ENCODE assay signal across 8 mouse cellular contexts in genomic region chr11:21999396-22000315, GRCm38 (mm10). TPM values are rescaled to one million over a fixed set of nuclear protein-coding genes. Genes with fewer than 3 reads are reported as not detected.
A peak's percentile ranks its signal among the peaks of the same experiment; 100 is the strongest.
DNase-seq lines count a peak whose midpoint lies in the region; ATAC-seq and TF ChIP-seq lines count a peak whose summit lies in the region.

No protein-coding gene starts in this region.

- ATAC-seq in forebrain, embryonic 13.5 days = no peak
- ATAC-seq in midbrain, embryonic 16.5 days = no peak
- no peak for ATAC-seq in kidney, embryonic 14.5 days (ENCODE audit: low FRiP score, low TSS enrichment)

- H3K4me3 ChIP-seq in gastrocnemius, adult 2 months = no peak overlapping the region
- H3K4me3 ChIP-seq in lung, adult 2 months (replicated peaks; ENCODE audit: extremely low read depth, low read depth, low read length) = no peak overlapping the region
- H3K4me3 ChIP-seq in forebrain, embryonic 13.5 days = peak overlapping the region; percentile 75
- H3K4me3 ChIP-seq in midbrain, embryonic 16.5 days (ENCODE audit: low read depth, low read length) = peak overlapping the region; percentile 49
- H3K4me3 ChIP-seq in kidney, embryonic 14.5 days (ENCODE audit: low read length) = no peak overlapping the region

- peak; percentile 21 for DNase-seq in gastrocnemius, adult 2 months
- DNase-seq in gastrocnemius, adult 18-20 months (ENCODE audit: low spot score) = no peak
- peak; percentile 12 for DNase-seq in lung, adult 2 months
- no peak for DNase-seq in lung, postnatal 36 days
- DNase-seq in spleen, adult 12 weeks (ENCODE audit: low spot score) = no peak

- no peaks in the 10 kb centered on the region for H3K9me3 ChIP-seq in forebrain, embryonic 13.5 days (replicated peaks)
- H3K9me3 ChIP-seq in midbrain, embryonic 16.5 days (replicated peaks; ENCODE audit: control insufficient read depth, low read length, poor library complexity, severe bottlenecking) = no peaks in the 10 kb centered on the region
- no peaks in the 10 kb centered on the region for H3K9me3 ChIP-seq in kidney, embryonic 14.5 days (ENCODE audit: control insufficient read depth, low read length)

- 28% methylated on average over 31 of the region's 31 CpGs for WGBS in lung, adult 2 months
- 6% methylated on average over 31 of the region's 31 CpGs for WGBS in forebrain, embryonic 13.5 days
- 11% methylated on average over 31 of the region's 31 CpGs for WGBS in midbrain, embryonic 16.5 days
- WGBS in kidney, embryonic 14.5 days = 5% methylated on average over 31 of the region's 31 CpGs

- intact Hi-C loops in gastrocnemius, adult 2 months (cut with DNase I) = loop anchor here (5.0 kb wide), 1 partner anchor 208 kb away; no protein-coding TSS in a partner anchor

- no peak for TF ChIP-seq POLR2A in lung, adult 2 months (IDR thresholded peaks at IDR 0.05; ENCODE audit: borderline replicate concordance, extremely low read depth, low read depth, low read length)

- H3K27me3 ChIP-seq in forebrain, embryonic 13.5 days = peaks cover 57% of the 10 kb centered on the region
- H3K27me3 ChIP-seq in midbrain, embryonic 16.5 days (ENCODE audit: control insufficient read depth, insufficient read depth, low read depth, low read length) = peaks cover 22% of the 10 kb centered on the region
- peaks cover 90% of the 10 kb centered on the region for H3K27me3 ChIP-seq in kidney, embryonic 14.5 days (ENCODE audit: control insufficient read depth, insufficient read depth, low read length)

- peak overlapping the region; percentile 96 for H3K9ac ChIP-seq in forebrain, embryonic 13.5 days
- H3K9ac ChIP-seq in midbrain, embryonic 16.5 days (ENCODE audit: low read depth, low read length) = peak overlapping the region; percentile 43
- no peak overlapping the region for H3K9ac ChIP-seq in kidney, embryonic 14.5 days (ENCODE audit: low read depth, low read length)

- H3K27ac ChIP-seq in gastrocnemius, adult 2 months = no peak overlapping the region
- peak overlapping the region; percentile 62 for H3K27ac ChIP-seq in forebrain, embryonic 13.5 days
- H3K27ac ChIP-seq in midbrain, embryonic 16.5 days (ENCODE audit: low read length) = peak overlapping the region; percentile 38; the same call in 1 of the 2 replicates
- H3K27ac ChIP-seq in kidney, embryonic 14.5 days (ENCODE audit: low read depth, low read length) = no peak overlapping the region

- peak overlapping the region; percentile 88 for H3K4me2 ChIP-seq in forebrain, embryonic 13.5 days
- H3K4me2 ChIP-seq in midbrain, embryonic 16.5 days (ENCODE audit: low read length) = peak overlapping the region; percentile 63
- no peak overlapping the region for H3K4me2 ChIP-seq in kidney, embryonic 14.5 days (replicated peaks; ENCODE audit: low read depth, low read length)

- peaks cover 12% of the 10 kb centered on the region for H3K4me1 ChIP-seq in lung, adult 2 months (ENCODE audit: control insufficient read depth, insufficient read depth, low read length)
- peaks cover 77% of the 10 kb centered on the region for H3K4me1 ChIP-seq in forebrain, embryonic 13.5 days
- H3K4me1 ChIP-seq in midbrain, embryonic 16.5 days (ENCODE audit: control insufficient read depth, insufficient read depth, low read length) = peaks cover 17% of the 10 kb centered on the region
- peaks cover 15% of the 10 kb centered on the region; the same call in 1 of the 2 replicates for H3K4me1 ChIP-seq in kidney, embryonic 14.5 days (ENCODE audit: control insufficient read depth, insufficient read depth, low read length)

- peaks cover 14% of the 10 kb centered on the region for H3K36me3 ChIP-seq in forebrain, embryonic 13.5 days (ENCODE audit: poor library complexity, severe bottlenecking)
- no peaks in the 10 kb centered on the region for H3K36me3 ChIP-seq in midbrain, embryonic 16.5 days (ENCODE audit: control insufficient read depth, insufficient read depth, low read length)
- H3K36me3 ChIP-seq in kidney, embryonic 14.5 days (ENCODE audit: control insufficient read depth, insufficient read depth, low read length) = no peaks in the 10 kb centered on the region

- TF ChIP-seq CTCF in gastrocnemius, adult 2 months (IDR thresholded peaks at IDR 0.05) = no peak
- TF ChIP-seq CTCF in lung, adult 2 months (IDR thresholded peaks at IDR 0.05; ENCODE audit: insufficient read depth, low read length) = no peak

RNA-seq across cellular contexts. Expression of gene Otx1, which starts 3.0 kb away (rescaled TPM):
- not detected for total RNA-seq in gastrocnemius, adult 2 months (2021)
- total RNA-seq in gastrocnemius, adult 18-20 months (2021) = not detected
- polyA plus RNA-seq in lung, adult 2 months (2012; rRNA removed) = 0.70 and 1.5 TPM in 2 replicates
- 20.0 and 24.0 TPM in 2 replicates for polyA plus RNA-seq in forebrain, embryonic 13.5 days (2015; fragmentation: Nextera tagmentation; extraction: Ambion mirVana)
- polyA plus RNA-seq in midbrain, embryonic 16.5 days (2015; fragmentation: Nextera tagmentation; extraction: Ambion mirVana) = 9.8 and 11.0 TPM in 2 replicates
- polyA plus RNA-seq in kidney, embryonic 14.5 days (2014; fragmentation: Nextera tagmentation; extraction: Ambion mirVana) = not detected in 2 replicates

Comparison
In these comparisons a context has a peak if more than half of its experiments do, and no peak if none do; other contexts are left out.
1. DNase-seq: peak in gastrocnemius, adult 2 months (single experiment) and lung, adult 2 months (single experiment); none in gastrocnemius, adult 18-20 months (single experiment), lung, postnatal 36 days (single experiment) and spleen, adult 12 weeks (single experiment).
2. H3K27ac ChIP-seq: peak in forebrain, embryonic 13.5 days (single experiment) and midbrain, embryonic 16.5 days (single experiment); none in gastrocnemius, adult 2 months (single experiment) and kidney, embryonic 14.5 days (single experiment).
3. H3K4me3 ChIP-seq: peak in forebrain, embryonic 13.5 days (single experiment) and midbrain, embryonic 16.5 days (single experiment); none in gastrocnemius, adult 2 months (single experiment), lung, adult 2 months (single experiment) and kidney, embryonic 14.5 days (single experiment).